Mouse (Mus musculus) embryo, embryonic 10 days (tissue): ENCODE measurements at regions not wholly inside any gene's neighbourhood (a gene's known extent, or its start where the extent isn't known, plus 50 kb on each side); places are given as distances from the start of the nearest gene placed in this dataset.

Source experiments
- DNase-seq: peaks from one replicate; pipeline ENCODE4 v3.0.0-alpha.2; 2015; ENCODE audit warnings: low spot score

- no peak for DNase-seq
Observed at GRCm38 (mm10) chr5:144621967-144622366, 76.3 kb downstream of the Nptx2 start.

GRCm38 (mm10) chr5:144623358-144623757, 77.7 kb downstream of the Nptx2 start:
- DNase-seq: no peak

GRCm38 (mm10) chr5:144632295-144632694, 86.6 kb downstream of the Nptx2 start:
- DNase-seq: no peak

- DNase-seq: peak; percentile 57
Observed at GRCm38 (mm10) chr5:144638631-144639030, 92.9 kb downstream of the Nptx2 start.

GRCm38 (mm10) chr5:144639639-144640038, 93.9 kb downstream of the Nptx2 start:
- DNase-seq: no peak

- no peak for DNase-seq
Observed at GRCm38 (mm10) chr5:144642766-144643165, 97.1 kb downstream of the Nptx2 start.

- no peak for DNase-seq
Observed at GRCm38 (mm10) chr5:144643438-144643837, 97.7 kb downstream of the Nptx2 start.

GRCm38 (mm10) chr5:144645367-144645766, 99.7 kb downstream of the Nptx2 start:
- DNase-seq: no peak

- DNase-seq: no peak
Observed at GRCm38 (mm10) chr5:144647311-144648104, 101.8 kb downstream of the Nptx2 start.

GRCm38 (mm10) chr5:144652231-144652630, 106.5 kb downstream of the Nptx2 start:
- no peak for DNase-seq

GRCm38 (mm10) chr5:144662031-144662430, 99.6 kb downstream of the Tmem130 start:
- DNase-seq: no peak

GRCm38 (mm10) chr5:144663981-144664380, 97.6 kb downstream of the Tmem130 start:
- DNase-seq: no peak

GRCm38 (mm10) chr5:144664571-144665295, 96.9 kb downstream of the Tmem130 start:
- no peak for DNase-seq

GRCm38 (mm10) chr5:144668060-144668459, 93.6 kb downstream of the Tmem130 start:
- no peak for DNase-seq

- DNase-seq: no peak
Observed at GRCm38 (mm10) chr5:144678815-144679750, 82.5 kb downstream of the Tmem130 start.

- DNase-seq: no peak
Observed at GRCm38 (mm10) chr5:144684184-144684583, 77.4 kb downstream of the Tmem130 start.
